Mouse (Mus musculus): ENCODE data around the gene Scd1.

Gene Scd1

GRCm38 (mm10) chr19:44365733-44366132 lies 41.9 kb downstream of the Scd1 start:
- no peak for DNase-seq (ENCODE audit: low spot score in 2 of 2)

- DNase-seq (ENCODE audit: low spot score in 2 of 2): no peak
These were observed 43.6 kb downstream of the Scd1 start for GRCm38 (mm10) chr19:44364029-44364428.

- DNase-seq (ENCODE audit: low spot score in 2 of 2): peak; percentile 77 to 84
These were observed 44.1 kb downstream of the Scd1 start for GRCm38 (mm10) chr19:44363529-44363928.

- DNase-seq (ENCODE audit: low spot score in 2 of 2): no peak
These were observed 49.0 kb downstream of the Scd1 start for GRCm38 (mm10) chr19:44358700-44359099.

- peak; percentile 69 to 73 for DNase-seq (ENCODE audit: low spot score in 2 of 2)
These were observed 55.9 kb downstream of the Scd1 start for GRCm38 (mm10) chr19:44351756-44352155.

GRCm38 (mm10) chr19:44349689-44350088 lies 58.0 kb downstream of the Scd1 start:
- DNase-seq (ENCODE audit: low spot score in 2 of 2): no peak

Measured in spleen, postnatal 36 days (tissue).